Mouse (Mus musculus): ENCODE data around the gene Cpsf6. TPM values are rescaled to one million over a fixed set of nuclear protein-coding genes. Genes with fewer than 3 reads are reported as not detected.

The Cpsf6 gene
- polyA plus RNA-seq (2017; shearing (Covaris generic)): 122 TPM

DNA sequence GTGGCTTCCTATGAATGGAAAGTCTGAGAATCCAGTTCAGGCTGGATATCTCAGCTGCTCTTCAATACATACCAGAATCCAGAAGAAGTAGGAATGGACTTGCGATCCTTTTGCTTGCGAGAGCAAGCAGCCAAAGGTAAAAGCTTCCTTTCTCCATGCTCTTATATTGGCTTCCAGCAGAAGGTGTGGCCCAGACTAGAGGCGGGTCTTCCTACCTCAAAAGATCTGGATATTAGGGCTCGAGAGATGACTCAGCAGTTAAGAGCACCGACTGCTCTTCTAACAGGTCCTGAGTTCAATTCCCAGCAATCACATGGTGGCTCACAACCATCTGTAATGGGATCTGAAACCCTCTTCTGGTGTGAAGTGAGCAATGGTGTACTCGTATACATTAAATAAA, at the start of gene Cpsf6:
Cpsf6 (minus strand) TSS at position 108 of the 400 bp plus-strand sequence.

Other genes starting within 250 kb of the Cpsf6 start
- 21.6 TPM for gene Frs2, start 231.5 kb downstream of the Cpsf6 start, polyA plus RNA-seq (2017; shearing (Covaris generic))
- 57.5 TPM for gene Yeats4, start 155.5 kb downstream of the Cpsf6 start, polyA plus RNA-seq (2017; shearing (Covaris generic))
- not detected for gene 9530003J23Rik, start 141.3 kb downstream of the Cpsf6 start, polyA plus RNA-seq (2017; shearing (Covaris generic))
- gene Lyz2, start 97.7 kb downstream of the Cpsf6 start, polyA plus RNA-seq (2017; shearing (Covaris generic)): 17.3 TPM
- 0.18 TPM for gene Lyz1, start 87.1 kb downstream of the Cpsf6 start, polyA plus RNA-seq (2017; shearing (Covaris generic))
- gene Cpm, start 249.5 kb upstream of the Cpsf6 start, polyA plus RNA-seq (2017; shearing (Covaris generic)): 49.9 TPM

All from CD4-positive, CD25-positive, alpha-beta regulatory T cell (primary cell).